Comparison of ENCODE assay signal across 8 mouse cellular contexts in genomic region chr17:84185011-84185411, GRCm38 (mm10). TPM values are rescaled to one million over a fixed set of nuclear protein-coding genes. Genes with fewer than 3 reads are reported as not detected.
DNase-seq lines count a peak whose midpoint lies in the region; ATAC-seq lines count a peak whose summit lies in the region.

No protein-coding gene starts in this region.

- H3K27me3 ChIP-seq in hindbrain, embryonic 12.5 days, result peaks cover 12% of the 10 kb centered on the region
- no peaks in the 10 kb centered on the region for H3K27me3 ChIP-seq in liver, embryonic 11.5 days (replicated peaks; ENCODE audit: control insufficient read depth, insufficient read depth, low read length)

- 6% methylated on average over 7 of the region's 7 CpGs for WGBS in hindbrain, embryonic 12.5 days
- 2% methylated on average over 7 of the region's 7 CpGs for WGBS in liver, embryonic 11.5 days

- H3K9ac ChIP-seq in hindbrain, embryonic 12.5 days, result peak overlapping the region; percentile 48
- peak overlapping the region; percentile 97 for H3K9ac ChIP-seq in liver, embryonic 11.5 days (ENCODE audit: low read depth, low read length)

- H3K27ac ChIP-seq in hindbrain, embryonic 12.5 days, result peak overlapping the region; percentile 19; the same call in 1 of the 2 replicates
- H3K27ac ChIP-seq in liver, embryonic 11.5 days (ENCODE audit: low read depth, low read length), result peak overlapping the region; percentile 97

- ATAC-seq in hindbrain, embryonic 12.5 days (ENCODE audit: low FRiP score), result no peak
- ATAC-seq in liver, embryonic 11.5 days (replicated peaks; ENCODE audit: low FRiP score), result no peak
- ATAC-seq in cerebellum, adult (ENCODE audit: insufficient number of reproducible peaks, low FRiP score, low TSS enrichment), result no peak

- H3K4me3 ChIP-seq in hindbrain, embryonic 12.5 days, result peak overlapping the region; percentile 68
- H3K4me3 ChIP-seq in liver, embryonic 11.5 days (ENCODE audit: low read depth, low read length), result peak overlapping the region; percentile 93

- 0 out of 2 replicates have a peak, but pooled peaks cover 4% of the 10 kb centered on the region for H3K9me3 ChIP-seq in hindbrain, embryonic 12.5 days (replicated peaks)
- H3K9me3 ChIP-seq in liver, embryonic 11.5 days (ENCODE audit: control insufficient read depth, low read length), result no peaks in the 10 kb centered on the region

- peak; percentile 26 for DNase-seq in retina, postnatal 1 day
- DNase-seq in retina, embryonic 14.5 days (ENCODE audit: low spot score), result no peak
- DNase-seq in embryo, embryonic 10.5 days (ENCODE audit: low spot score), result peak; percentile 61
- DNase-seq in liver, embryonic 11.5 days (ENCODE audit: low spot score), result peak; percentile 64
- peak; percentile 47 for DNase-seq in neural tube, embryonic 10.5 days (ENCODE audit: extremely low spot score, low spot score)
- DNase-seq in frontal cortex, postnatal 36 days (ENCODE audit: low spot score in 2 of 2), result no peak

- H3K36me3 ChIP-seq in hindbrain, embryonic 12.5 days, result 0 out of 2 replicates have a peak, but pooled peaks cover 3% of the 10 kb centered on the region
- peaks cover 17% of the 10 kb centered on the region for H3K36me3 ChIP-seq in liver, embryonic 11.5 days (ENCODE audit: control insufficient read depth, insufficient read depth, low read length)

- peaks cover 42% of the 10 kb centered on the region for H3K4me1 ChIP-seq in hindbrain, embryonic 12.5 days
- H3K4me1 ChIP-seq in liver, embryonic 11.5 days (replicated peaks; ENCODE audit: control insufficient read depth, insufficient read depth, low read length), result peaks cover 50% of the 10 kb centered on the region

- H3K4me2 ChIP-seq in hindbrain, embryonic 12.5 days (replicated peaks), result peak overlapping the region; percentile 63
- peak overlapping the region; percentile 84 for H3K4me2 ChIP-seq in liver, embryonic 11.5 days

RNA-seq across cellular contexts. Expression of gene Zfp36l2, which starts 2.7 kb away (rescaled TPM):
- polyA plus RNA-seq in hindbrain, embryonic 12.5 days (2016; fragmentation: Nextera tagmentation; extraction: Ambion mirVana), result 16.1 TPM in 2 replicates
- polyA plus RNA-seq in liver, embryonic 11.5 days (2014; fragmentation: Nextera tagmentation; extraction: Ambion mirVana), result 24.7 and 26.7 TPM in 2 replicates

Comparison
In these comparisons a context has a peak if more than half of its experiments do, and no peak if none do; other contexts are left out.
1. DNase-seq: peak in retina, postnatal 1 day (single experiment), embryo, embryonic 10.5 days (single experiment), liver, embryonic 11.5 days (single experiment) and neural tube, embryonic 10.5 days (single experiment); none in retina, embryonic 14.5 days (single experiment) and frontal cortex, postnatal 36 days (0 of 2).